Mouse (Mus musculus): ENCODE data around the gene Six3.

Six3 gene

DNA sequence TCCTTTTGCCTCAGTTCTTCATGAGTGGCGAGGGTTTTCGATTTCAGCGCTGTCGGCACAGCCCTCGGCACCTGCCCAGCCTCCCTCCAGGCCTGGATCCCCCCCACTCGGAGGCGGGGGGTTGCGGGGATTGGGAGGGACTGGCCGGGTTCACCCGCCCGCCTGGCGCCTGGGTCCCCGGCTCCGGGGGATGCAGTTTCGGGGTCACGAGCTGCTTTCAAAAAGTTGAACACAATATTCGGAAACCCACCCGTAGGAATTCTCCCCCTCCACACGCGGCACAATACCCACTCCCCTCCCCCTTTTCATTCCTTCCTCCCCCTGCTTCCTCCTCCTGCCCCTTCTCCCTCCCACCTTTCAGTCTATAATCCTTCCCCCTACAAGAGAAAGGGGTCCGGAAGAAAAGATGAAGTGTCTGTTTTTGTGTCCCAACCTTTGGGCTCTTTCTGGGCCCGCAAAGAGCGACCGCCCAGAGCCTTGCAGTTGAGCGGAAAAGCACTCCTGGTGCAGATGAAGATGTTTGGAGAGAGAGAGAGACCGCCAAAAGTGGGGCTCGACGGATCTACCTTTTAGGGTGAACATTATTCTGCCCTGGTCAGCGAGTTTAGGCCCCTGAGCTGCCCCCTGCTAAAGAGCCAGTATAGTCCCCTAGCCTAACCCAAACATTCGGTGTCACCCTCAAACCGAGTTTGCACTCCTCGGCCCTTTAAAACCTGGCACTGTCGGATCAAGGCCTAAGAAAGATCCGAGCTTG, 5.1 kb downstream of the Six3 start:
- DNase-seq (ENCODE audit: low read depth, low spot score), result no peak
- no peaks in the 10 kb centered on the region for H3K36me3 ChIP-seq (ENCODE audit: control insufficient read depth, insufficient read depth, low read length, poor library complexity, severe bottlenecking)
- no peaks in the 10 kb centered on the region for H3K27me3 ChIP-seq (ENCODE audit: control insufficient read depth, insufficient read depth, low read length, poor library complexity, severe bottlenecking)

DNA sequence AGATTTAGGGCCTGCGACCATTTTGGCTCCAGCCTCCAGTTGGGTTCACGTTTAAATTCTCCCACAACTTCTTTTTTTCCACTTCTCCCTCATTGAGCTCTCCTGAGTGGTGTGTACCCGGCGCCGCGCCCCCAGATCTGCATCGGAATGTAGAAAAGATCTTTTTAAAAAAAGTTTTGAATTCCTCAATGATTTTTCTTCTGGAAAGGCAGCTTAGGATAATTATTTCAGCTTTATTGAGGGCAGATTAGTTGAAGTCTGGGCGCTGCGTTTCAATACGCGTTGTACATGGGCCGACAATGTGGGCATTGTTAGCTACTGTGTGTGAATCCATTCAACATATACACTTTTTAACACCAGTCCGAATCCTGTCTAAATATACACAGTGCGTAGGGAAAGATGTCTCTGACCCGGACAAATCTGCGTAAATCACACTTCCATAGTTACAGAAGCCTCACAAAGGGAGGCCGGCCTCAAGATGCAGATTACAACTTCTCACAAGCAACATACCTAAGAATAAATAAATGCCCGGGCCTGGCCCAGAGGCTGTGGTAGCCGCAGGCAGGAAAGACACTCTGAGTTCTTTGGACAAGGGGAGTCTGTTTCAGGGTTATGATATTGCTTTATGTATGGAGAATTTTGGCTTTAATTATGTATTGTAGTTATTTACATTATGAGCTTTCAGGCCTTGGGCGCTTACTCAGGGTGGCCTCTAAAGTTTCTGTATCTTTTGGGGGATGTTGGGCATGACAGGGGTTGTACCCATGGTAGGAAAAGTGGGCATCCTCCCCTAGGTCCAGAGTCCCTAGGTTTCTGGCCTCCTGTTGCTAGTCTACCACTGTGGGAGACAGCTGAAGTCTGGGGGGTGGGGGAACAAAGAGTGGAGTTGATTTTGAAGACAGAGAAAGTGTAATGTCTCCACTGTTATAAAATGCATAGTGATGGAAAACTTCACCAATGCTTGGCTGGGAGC, 6.0 kb downstream of the Six3 start:
- no peak for DNase-seq (ENCODE audit: low read depth, low spot score)
- no peaks in the 10 kb centered on the region for H3K36me3 ChIP-seq (ENCODE audit: control insufficient read depth, insufficient read depth, low read length, poor library complexity, severe bottlenecking)
- no peaks in the 10 kb centered on the region for H3K27me3 ChIP-seq (ENCODE audit: control insufficient read depth, insufficient read depth, low read length, poor library complexity, severe bottlenecking)

DNA sequence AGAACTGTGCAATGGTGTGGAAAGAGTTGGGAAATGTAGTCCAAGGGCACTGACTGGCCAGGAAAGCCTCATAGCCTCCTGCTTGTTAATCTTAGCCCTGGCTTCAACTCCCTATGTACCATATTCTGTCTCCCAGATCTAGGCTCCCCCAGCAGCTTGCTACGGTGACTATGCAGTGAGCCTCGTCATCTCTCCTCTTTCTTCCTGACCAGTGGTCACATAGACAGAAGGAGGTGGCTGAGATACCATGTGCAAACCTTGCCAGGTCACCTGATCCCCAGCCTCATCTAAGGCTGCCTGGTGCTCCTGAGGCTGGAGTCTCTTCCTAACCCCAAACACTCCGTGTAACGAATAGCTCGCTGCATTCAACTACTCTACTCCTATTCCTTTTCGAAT, 6.7 kb downstream of the Six3 start:
- H3K36me3 ChIP-seq (ENCODE audit: control insufficient read depth, insufficient read depth, low read length, poor library complexity, severe bottlenecking), result no peaks in the 10 kb centered on the region
- no peak for DNase-seq (ENCODE audit: low read depth, low spot score)

DNA sequence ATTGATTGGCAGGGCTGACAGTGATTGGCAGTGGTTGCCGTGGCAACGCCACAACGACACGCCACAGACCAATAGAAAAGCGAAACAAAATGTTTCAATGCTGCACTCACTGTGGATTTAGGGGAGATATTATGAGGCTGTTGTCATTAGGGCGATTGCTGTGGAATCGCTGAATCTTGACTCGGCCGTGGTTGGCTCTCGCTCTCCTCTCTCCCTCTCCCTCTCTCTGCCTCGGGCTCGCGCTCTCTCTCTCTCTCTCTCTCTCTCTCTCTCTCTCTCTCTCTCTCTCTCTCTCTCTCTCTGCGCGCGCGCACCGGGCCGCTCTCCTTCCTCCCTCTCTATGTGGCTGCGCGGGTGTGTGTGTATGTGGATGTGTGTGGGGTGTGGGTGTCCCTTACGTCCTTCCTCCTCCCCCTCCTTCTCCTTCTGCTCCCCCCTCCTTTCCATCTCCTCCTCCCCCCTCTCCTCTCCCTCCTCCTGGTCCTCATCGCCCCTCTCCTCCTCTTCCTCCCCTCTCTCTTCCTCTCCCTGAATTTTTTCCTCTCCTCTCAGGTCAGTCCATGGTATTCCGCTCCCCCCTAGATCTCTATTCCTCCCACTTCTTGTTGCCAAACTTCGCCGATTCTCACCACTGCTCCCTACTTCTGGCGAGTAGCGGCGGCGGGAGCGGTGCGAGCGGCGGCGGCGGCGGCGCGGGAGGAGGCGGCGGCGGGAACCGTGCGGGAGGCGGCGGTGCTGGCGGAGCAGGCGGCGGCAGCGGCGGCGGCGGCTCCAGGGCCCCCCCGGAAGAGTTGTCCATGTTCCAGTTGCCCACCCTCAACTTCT, 7.5 kb downstream of the Six3 start:
- H3K36me3 ChIP-seq (ENCODE audit: control insufficient read depth, insufficient read depth, low read length, poor library complexity, severe bottlenecking), result no peaks in the 10 kb centered on the region
- no peaks in the 10 kb centered on the region for H3K27me3 ChIP-seq (ENCODE audit: control insufficient read depth, insufficient read depth, low read length, poor library complexity, severe bottlenecking)
- DNase-seq (ENCODE audit: low read depth, low spot score), result no peak

More for the DNA sequence above, 6.7 kb downstream of the Six3 start:
- no peaks in the 10 kb centered on the region for H3K27me3 ChIP-seq (ENCODE audit: control insufficient read depth, insufficient read depth, low read length, poor library complexity, severe bottlenecking)

GRCm38 (mm10) chr17:85621505-85622310, 8.3 kb downstream of the Six3 start:
- DNase-seq (ENCODE audit: low read depth, low spot score), result no peak
- H3K36me3 ChIP-seq (ENCODE audit: control insufficient read depth, insufficient read depth, low read length, poor library complexity, severe bottlenecking), result no peaks in the 10 kb centered on the region
- no peaks in the 10 kb centered on the region for H3K27me3 ChIP-seq (ENCODE audit: control insufficient read depth, insufficient read depth, low read length, poor library complexity, severe bottlenecking)

DNA sequence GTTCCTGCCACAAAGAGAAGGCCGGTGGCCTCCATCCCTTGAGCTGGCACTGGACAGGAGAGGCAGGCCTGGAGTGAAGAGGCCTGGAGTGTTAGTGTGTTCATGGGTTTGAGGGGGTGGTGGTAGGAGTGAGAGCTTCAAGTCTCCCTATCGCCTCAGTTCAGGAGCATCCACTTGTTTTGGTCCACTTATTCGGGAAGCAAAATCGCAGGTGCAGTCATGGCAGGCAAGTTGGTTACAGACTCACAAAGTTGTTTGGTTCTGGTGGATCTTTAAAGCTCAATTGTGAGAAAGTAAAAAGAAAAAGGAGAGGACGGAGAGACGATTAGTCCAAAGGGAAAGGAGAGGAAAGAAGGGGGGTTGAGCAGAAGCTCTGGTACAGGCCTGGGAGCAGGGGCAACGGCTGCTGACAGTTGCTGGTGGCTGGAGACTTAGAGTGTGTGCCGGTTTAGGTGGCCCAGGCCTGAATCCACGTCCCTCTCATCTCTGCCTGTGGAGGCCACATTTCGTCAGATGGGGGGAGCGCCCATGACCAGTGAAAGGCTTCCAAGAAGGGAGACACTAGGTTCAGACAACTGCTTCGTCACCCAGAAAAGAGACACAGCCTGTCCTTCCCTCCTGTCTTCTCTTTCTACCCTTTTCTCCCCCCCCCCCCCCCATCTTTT, 9.2 kb downstream of the Six3 start:
- DNase-seq (ENCODE audit: low read depth, low spot score), result no peak
- Histone ChIP-seq H3K36me3 (ENCODE audit: control insufficient read depth, insufficient read depth, low read length, poor library complexity, severe bottlenecking) (no peaks in the 10 kb centered on the region), H3K27me3 (ENCODE audit: control insufficient read depth, insufficient read depth, low read length, poor library complexity, severe bottlenecking) (no peaks in the 10 kb centered on the region)

GRCm38 (mm10) chr17:85623161-85624050, 10.0 kb downstream of the Six3 start:
- Histone ChIP-seq H3K27me3 (ENCODE audit: control insufficient read depth, insufficient read depth, low read length, poor library complexity, severe bottlenecking) (no peaks in the 10 kb centered on the region), H3K36me3 (ENCODE audit: control insufficient read depth, insufficient read depth, low read length, poor library complexity, severe bottlenecking) (no peaks in the 10 kb centered on the region)
- no peak for DNase-seq (ENCODE audit: low read depth, low spot score)

DNA sequence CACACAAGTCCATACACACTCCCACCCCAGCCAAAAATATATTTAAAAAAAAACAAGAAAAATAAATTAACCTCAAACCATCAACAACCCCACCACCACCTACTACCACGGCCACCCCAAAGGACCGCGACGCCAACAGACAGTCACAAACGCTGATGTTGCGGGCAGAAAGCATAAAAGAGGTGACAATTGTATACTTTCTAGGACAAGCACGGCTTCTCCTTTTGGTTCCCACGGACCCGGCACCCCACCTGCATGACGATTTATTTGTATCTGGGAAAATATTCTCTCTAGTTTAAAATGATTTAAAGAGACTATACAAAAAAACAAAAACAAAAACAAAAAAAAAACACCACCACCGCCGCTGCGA, 10.6 kb downstream of the Six3 start:
- no peak for DNase-seq (ENCODE audit: low read depth, low spot score)
- no peaks in the 10 kb centered on the region for H3K36me3 ChIP-seq (ENCODE audit: control insufficient read depth, insufficient read depth, low read length, poor library complexity, severe bottlenecking)
- no peaks in the 10 kb centered on the region for H3K27me3 ChIP-seq (ENCODE audit: control insufficient read depth, insufficient read depth, low read length, poor library complexity, severe bottlenecking)

- DNase-seq (ENCODE audit: low read depth, low spot score), result no peak
- no peaks in the 10 kb centered on the region for H3K36me3 ChIP-seq (ENCODE audit: control insufficient read depth, insufficient read depth, low read length, poor library complexity, severe bottlenecking)
- H3K27me3 ChIP-seq (ENCODE audit: control insufficient read depth, insufficient read depth, low read length, poor library complexity, severe bottlenecking), result no peaks in the 10 kb centered on the region
Measured at GRCm38 (mm10) chr17:85624981-85625940, 11.9 kb downstream of the Six3 start.

- Histone ChIP-seq H3K36me3 (ENCODE audit: control insufficient read depth, insufficient read depth, low read length, poor library complexity, severe bottlenecking) (no peaks in the 10 kb centered on the region), H3K27me3 (ENCODE audit: control insufficient read depth, insufficient read depth, low read length, poor library complexity, severe bottlenecking) (no peaks in the 10 kb centered on the region; the same call in 1 of the 2 replicates)
- no peak for DNase-seq (ENCODE audit: low read depth, low spot score)
Measured at GRCm38 (mm10) chr17:85626091-85626860, 12.9 kb downstream of the Six3 start.

GRCm38 (mm10) chr17:85627751-85628150, 14.3 kb downstream of the Six3 start:
- H3K36me3 ChIP-seq (ENCODE audit: control insufficient read depth, insufficient read depth, low read length, poor library complexity, severe bottlenecking), result no peaks in the 10 kb centered on the region
- no peak for DNase-seq (ENCODE audit: low read depth, low spot score)
- H3K27me3 ChIP-seq (ENCODE audit: control insufficient read depth, insufficient read depth, low read length, poor library complexity, severe bottlenecking), result no peaks in the 10 kb centered on the region; the same call in 1 of the 2 replicates
